ENCODE assay signal across 16 mouse cellular contexts in the genomic region with DNA sequence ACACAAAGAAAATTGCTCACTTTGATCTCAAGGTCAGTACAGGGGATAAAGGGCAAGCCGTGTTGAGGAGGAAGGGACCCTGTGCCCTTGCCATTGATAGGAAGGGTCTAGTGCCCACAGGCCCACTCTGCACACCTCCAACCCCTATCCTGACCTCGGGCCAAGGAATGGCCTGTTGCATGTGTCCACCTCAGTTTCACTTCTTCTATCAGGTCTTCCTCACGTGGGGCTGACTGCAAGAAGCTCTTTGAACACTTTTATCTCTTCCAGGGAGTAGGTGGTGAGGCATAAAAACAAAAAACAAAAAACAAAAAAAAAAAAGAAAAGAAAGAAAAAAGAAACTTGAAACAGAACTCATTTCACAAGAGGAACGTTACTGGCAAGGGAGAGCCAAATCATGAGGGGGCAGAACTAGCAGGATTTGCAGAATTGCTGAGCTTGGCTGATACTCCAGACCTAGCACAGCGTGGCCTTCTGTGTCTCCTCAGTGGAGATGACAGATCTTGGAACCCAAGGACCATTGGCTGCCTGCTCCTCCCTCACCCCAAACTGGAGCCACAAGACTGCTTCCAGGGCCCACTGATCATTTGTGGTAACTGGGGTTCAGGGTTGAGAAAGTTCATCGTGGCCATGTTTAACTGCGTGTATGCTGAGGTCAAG.
DNase-seq lines count a peak whose midpoint lies in the region; ATAC-seq and TF ChIP-seq lines count a peak whose summit lies in the region.
"Had no signal": no experiment of that assay in that cellular context is flagged by ENCODE, and none has a peak within 500 bp of the region (broad histone marks: within the 10 kb centered on the region; RNA-seq: fewer than 3 reads in every experiment).

No protein-coding gene starts in this region.

- no peak overlapping the region for H3K4me2 ChIP-seq in lung, postnatal 0 days (replicated peaks; ENCODE audit: low read depth, low read length)
- H3K4me2 ChIP-seq: limb, embryonic 12.5 days had no signal

- ATAC-seq in lung, postnatal 0 days, result peak; percentile 49; the same call in 1 of the 2 replicates
- peak; percentile 56 for ATAC-seq in granulocyte monocyte progenitor cell, adult 5-6 weeks (replicated peaks; ENCODE audit: poor library complexity, severe bottlenecking)
- ATAC-seq: CD4-positive, CD25-positive, alpha-beta regulatory T cell, adult 4 months; forebrain, embryonic 14.5 days; hindbrain, embryonic 16.5 days; midbrain, embryonic 16.5 days had no signal

- TF ChIP-seq EP300 in lung, postnatal 0 days (IDR thresholded peaks at IDR 0.05), result no peak

- H3K27ac ChIP-seq in heart, embryonic 10.5 days, result no peak overlapping the region
- H3K27ac ChIP-seq in lung, postnatal 0 days (ENCODE audit: low read length), result no peak overlapping the region
- H3K27ac ChIP-seq: limb, embryonic 12.5 days had no signal

- H3K4me3 ChIP-seq in heart, embryonic 10.5 days, result no peak overlapping the region
- no peak overlapping the region for H3K4me3 ChIP-seq in lung, postnatal 0 days (ENCODE audit: low read depth, low read length)
- H3K4me3 ChIP-seq: limb, embryonic 12.5 days; megakaryocyte, embryonic 14.5 days had no signal

- H3K9me3 ChIP-seq in heart, embryonic 10.5 days, result no peaks in the 10 kb centered on the region
- H3K9me3 ChIP-seq in lung, postnatal 0 days (ENCODE audit: low read length), result no peaks in the 10 kb centered on the region
- H3K9me3 ChIP-seq: limb, embryonic 12.5 days had no signal

- H3K4me1 ChIP-seq in heart, embryonic 10.5 days, result 0 out of 2 replicates have a peak, but pooled peaks cover 3% of the 10 kb centered on the region
- H3K4me1 ChIP-seq in lung, postnatal 0 days (ENCODE audit: insufficient read depth, low read depth, low read length), result no peaks in the 10 kb centered on the region
- H3K4me1 ChIP-seq: limb, embryonic 12.5 days had no signal

- peak; percentile 62 to 72 for DNase-seq in heart, adult 18-20 months
- no peak for DNase-seq in heart, embryonic 10.5 days (ENCODE audit: low spot score)
- DNase-seq in lung, postnatal 0 days (ENCODE audit: low spot score), result peak; percentile 53
- DNase-seq in lung, postnatal 25 days (ENCODE audit: low spot score), result no peak
- DNase-seq in testis, postnatal 10 days (ENCODE audit: low spot score), result peak; percentile 47
- DNase-seq in gastrocnemius, postnatal 36 days, result no peak
- DNase-seq: cerebellum, adult 11-12 months; right cerebral cortex, postnatal 14 days; thymus, adult 2 months had no signal

- no peaks in the 10 kb centered on the region for H3K36me3 ChIP-seq in heart, embryonic 10.5 days
- H3K36me3 ChIP-seq in lung, postnatal 0 days (ENCODE audit: insufficient read depth, low read length), result no peaks in the 10 kb centered on the region
- H3K36me3 ChIP-seq: limb, embryonic 12.5 days had no signal

- H3K27me3 ChIP-seq in heart, embryonic 10.5 days (ENCODE audit: insufficient read depth, poor library complexity, severe bottlenecking), result no peaks in the 10 kb centered on the region
- H3K27me3 ChIP-seq in lung, postnatal 0 days (replicated peaks; ENCODE audit: insufficient read depth, low read length), result no peaks in the 10 kb centered on the region
- H3K27me3 ChIP-seq: limb, embryonic 12.5 days had no signal

- intact Hi-C loops in gastrocnemius, postnatal 36 days (cut with DNase I), result no loop called here

- 78% methylated on average over 7 of the region's 7 CpGs for WGBS in heart, embryonic 10.5 days
- WGBS in lung, postnatal 0 days, result 70% methylated on average over 7 of the region's 7 CpGs

- H3K9ac ChIP-seq in lung, postnatal 0 days (replicated peaks; ENCODE audit: low read depth), result no peak overlapping the region
- H3K9ac ChIP-seq: limb, embryonic 12.5 days had no signal

- TF ChIP-seq CTCF in lung, postnatal 0 days (IDR thresholded peaks at IDR 0.05), result no peak

Comparison
In these comparisons a context has a peak if more than half of its experiments do, and no peak if none do; other contexts are left out.
1. DNase-seq: peak in heart, adult 18-20 months (2 of 2), lung, postnatal 0 days (single experiment) and testis, postnatal 10 days (single experiment); none in heart, embryonic 10.5 days (single experiment), lung, postnatal 25 days (single experiment) and gastrocnemius, postnatal 36 days (0 of 2).